In genomic region chr6:89351441-89352137, GRCm38 (mm10) we compare ENCODE assay signal across 8 mouse cellular contexts. TPM values are rescaled to one million over a fixed set of nuclear protein-coding genes. Genes with fewer than 3 reads are reported as not detected.
DNase-seq lines count a peak whose midpoint lies in the region; ATAC-seq and TF ChIP-seq lines count a peak whose summit lies in the region.

No protein-coding gene starts in this region.

- no peaks in the 10 kb centered on the region for H3K9me3 ChIP-seq in hindbrain, postnatal 0 days (ENCODE audit: low read length)
- no peaks in the 10 kb centered on the region for H3K9me3 ChIP-seq in lung, embryonic 15.5 days

- peak; percentile 57 for TF ChIP-seq CTCF in hindbrain, postnatal 0 days (IDR thresholded peaks at IDR 0.05; ENCODE audit: low read depth)

- H3K27ac ChIP-seq in hindbrain, postnatal 0 days = peak overlapping the region; percentile 37; the same call in 1 of the 2 replicates
- H3K27ac ChIP-seq in lung, embryonic 15.5 days = peak overlapping the region; percentile 78

- DNase-seq in cerebellum, adult 9-11 months = peak; percentile 53
- no peak for DNase-seq in cerebellum, adult 11-12 months
- peak; percentile 84 for DNase-seq in adrenal gland, postnatal 14 days
- DNase-seq in forelimb bud, embryonic 11.5 days (ENCODE audit: low read depth, low spot score) = peak; percentile 78
- DNase-seq in hindbrain, postnatal 0 days (ENCODE audit: low spot score) = peak; percentile 79
- DNase-seq in retina, postnatal 1 day = peak; percentile 76

- H3K9ac ChIP-seq in hindbrain, postnatal 0 days (replicated peaks; ENCODE audit: low read length) = no peak overlapping the region
- H3K9ac ChIP-seq in lung, embryonic 15.5 days = no peak overlapping the region

- peak; percentile 82 for ATAC-seq in hindbrain, postnatal 0 days
- ATAC-seq in lung, embryonic 15.5 days (ENCODE audit: borderline replicate concordance, extremely low read depth, low FRiP score, low TSS enrichment) = peak; percentile 61
- ATAC-seq in granulocyte monocyte progenitor cell, adult 5-6 weeks (replicated peaks; ENCODE audit: poor library complexity, severe bottlenecking) = no peak

- peaks cover 6% of the 10 kb centered on the region; the same call in 1 of the 2 replicates for H3K36me3 ChIP-seq in hindbrain, postnatal 0 days (ENCODE audit: insufficient read depth, low read length)
- H3K36me3 ChIP-seq in lung, embryonic 15.5 days = peaks cover 37% of the 10 kb centered on the region

- no peak overlapping the region for H3K4me2 ChIP-seq in hindbrain, postnatal 0 days (ENCODE audit: low read depth, low read length)
- H3K4me2 ChIP-seq in lung, embryonic 15.5 days = no peak overlapping the region

- peaks cover 11% of the 10 kb centered on the region for H3K4me1 ChIP-seq in hindbrain, postnatal 0 days (ENCODE audit: insufficient read depth, low read length)
- H3K4me1 ChIP-seq in lung, embryonic 15.5 days = peaks cover 34% of the 10 kb centered on the region

- no peaks in the 10 kb centered on the region for H3K27me3 ChIP-seq in hindbrain, postnatal 0 days (ENCODE audit: insufficient read depth, low read length)
- no peaks in the 10 kb centered on the region for H3K27me3 ChIP-seq in lung, embryonic 15.5 days

- 15% methylated on average over 5 of the region's 5 CpGs for WGBS in hindbrain, postnatal 0 days
- 21% methylated on average over 5 of the region's 5 CpGs for WGBS in lung, embryonic 15.5 days

- H3K4me3 ChIP-seq in hindbrain, postnatal 0 days (ENCODE audit: low read length) = no peak overlapping the region
- no peak overlapping the region for H3K4me3 ChIP-seq in lung, embryonic 15.5 days

RNA-seq across cellular contexts. Expression of gene Plxna1, which starts 10.8 kb away (rescaled TPM):
- total RNA-seq in adrenal gland, postnatal 14 days (2021) = 60.2 and 68.8 TPM in 2 replicates
- total RNA-seq in hindbrain, postnatal 0 days (2014; rRNA removed) = 135 and 145 TPM in 2 replicates
- 25.3 and 30.6 TPM in 2 replicates for polyA plus RNA-seq in hindbrain, postnatal 0 days (2015; fragmentation: Nextera tagmentation; extraction: Ambion mirVana)
- polyA plus RNA-seq in lung, embryonic 15.5 days (2015; fragmentation: Nextera tagmentation; extraction: Ambion mirVana) = 25.1 and 27.5 TPM in 2 replicates
- total RNA-seq in granulocyte monocyte progenitor cell, adult 5-6 weeks (2014; fragmentation: Nextera tagmentation) = 1.2 and 6.9 TPM in 2 replicates
- total RNA-seq in granulocyte monocyte progenitor cell, adult 5-6 weeks (2017) = 1.0 and 1.3 TPM in 2 replicates
